Mouse (Mus musculus): ENCODE measurements around the gene Stab1.

The Stab1 gene

DNA sequence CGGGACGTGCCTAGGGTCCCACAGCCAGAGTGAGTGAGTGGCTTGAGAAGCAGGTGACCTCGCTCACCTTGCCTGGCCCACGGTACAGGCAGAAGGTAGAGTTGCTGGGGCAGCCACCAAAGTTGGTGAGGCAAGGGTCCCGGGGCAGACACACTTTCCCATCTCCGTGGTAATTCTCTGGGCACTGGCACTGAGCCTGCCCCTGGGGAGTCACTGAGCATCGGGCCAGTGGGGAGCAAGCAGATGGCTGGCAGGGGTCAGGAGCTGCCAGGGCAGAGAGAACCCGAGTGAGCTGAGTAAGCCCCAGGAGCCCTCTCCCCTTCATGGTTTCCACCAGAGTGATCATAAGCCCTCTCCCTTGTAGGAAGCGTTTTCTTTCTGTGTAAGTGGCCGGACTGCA is 6.8 kb downstream of the Stab1 start:
- no peak for DNase-seq

DNA sequence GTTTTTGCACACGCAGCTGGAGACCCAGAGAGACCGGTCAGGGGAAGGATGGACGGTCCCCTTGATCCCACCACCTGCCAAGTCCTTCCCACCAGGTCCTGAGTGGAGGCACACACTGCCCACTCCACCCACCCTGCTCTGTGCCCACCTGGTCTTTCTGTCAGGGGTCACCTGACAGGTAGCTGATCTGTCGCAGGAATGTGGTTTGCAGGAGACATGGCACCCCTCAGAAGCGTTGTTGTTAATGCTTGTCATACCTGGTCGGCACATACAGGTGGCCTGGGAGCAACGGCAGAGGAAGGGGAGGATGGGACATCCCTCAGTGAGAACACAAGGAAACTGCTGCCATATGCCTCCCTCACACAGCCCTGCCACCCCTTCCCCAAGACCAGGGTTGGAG is 7.2 kb downstream of the Stab1 start:
- DNase-seq = no peak

DNA sequence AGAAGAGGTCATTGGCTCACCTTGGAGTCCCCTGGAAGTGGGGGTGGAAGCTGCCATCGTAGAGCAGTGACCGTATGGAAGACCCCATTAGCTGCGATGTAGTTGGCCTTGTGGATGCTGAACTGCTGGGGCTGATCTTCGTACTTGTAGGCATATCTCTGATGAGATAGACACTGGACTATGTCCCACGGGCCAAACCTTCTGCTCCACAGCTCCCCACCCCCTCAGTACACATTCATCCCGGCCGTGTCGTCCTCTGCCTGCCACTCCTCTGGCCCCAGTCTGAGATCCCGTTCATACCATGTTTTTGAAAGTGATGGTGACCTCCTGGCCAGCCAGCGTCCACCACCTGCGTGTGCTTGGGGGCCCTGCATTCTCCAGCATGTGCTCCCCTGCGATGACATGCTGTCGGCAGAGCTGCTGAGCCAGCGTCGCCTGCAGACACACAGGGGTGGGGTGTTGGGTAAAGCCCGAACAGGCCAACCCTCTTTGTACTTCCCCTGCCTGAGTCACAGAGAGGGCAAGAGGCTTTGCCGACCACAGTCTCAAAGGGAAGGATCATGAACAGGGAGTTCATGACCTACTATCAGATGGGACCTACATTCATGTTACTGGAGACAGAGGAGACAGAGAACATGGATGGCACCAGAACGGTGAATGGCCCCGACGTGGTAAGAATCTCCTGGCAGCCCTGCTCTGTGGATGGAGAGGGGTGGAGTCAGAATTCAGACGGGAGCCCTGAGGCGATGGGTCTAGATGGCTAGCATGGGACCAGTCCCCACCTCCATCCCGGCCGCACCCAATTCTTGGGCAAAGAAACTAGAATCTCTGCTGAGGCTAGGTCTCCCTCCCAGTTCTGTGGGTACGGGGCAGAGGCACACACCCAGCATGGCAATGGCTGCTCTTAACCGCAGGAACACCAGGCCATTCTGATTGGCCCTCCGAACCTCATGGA is 8.0 kb downstream of the Stab1 start:
- no peak for DNase-seq

DNA sequence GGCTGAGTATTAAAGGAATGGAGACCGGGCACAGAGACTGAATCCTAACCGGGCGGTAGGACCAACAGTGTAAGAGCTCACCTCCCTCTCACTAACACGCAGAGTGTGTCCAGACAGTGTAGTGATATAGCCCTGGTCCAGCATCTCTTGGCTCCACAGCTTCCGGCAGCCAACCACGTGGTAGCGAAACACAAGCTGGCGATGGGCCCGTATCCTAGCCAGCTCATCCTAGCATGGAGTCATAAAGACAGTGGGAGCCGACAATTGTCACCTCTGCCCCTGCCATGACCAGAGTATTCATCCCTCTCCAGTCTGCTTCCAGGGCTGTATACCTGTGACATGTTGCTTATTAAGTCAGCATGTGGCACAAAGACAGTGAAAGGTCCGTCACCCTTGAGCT is 22.7 kb downstream of the Stab1 start:
- DNase-seq = no peak

DNA sequence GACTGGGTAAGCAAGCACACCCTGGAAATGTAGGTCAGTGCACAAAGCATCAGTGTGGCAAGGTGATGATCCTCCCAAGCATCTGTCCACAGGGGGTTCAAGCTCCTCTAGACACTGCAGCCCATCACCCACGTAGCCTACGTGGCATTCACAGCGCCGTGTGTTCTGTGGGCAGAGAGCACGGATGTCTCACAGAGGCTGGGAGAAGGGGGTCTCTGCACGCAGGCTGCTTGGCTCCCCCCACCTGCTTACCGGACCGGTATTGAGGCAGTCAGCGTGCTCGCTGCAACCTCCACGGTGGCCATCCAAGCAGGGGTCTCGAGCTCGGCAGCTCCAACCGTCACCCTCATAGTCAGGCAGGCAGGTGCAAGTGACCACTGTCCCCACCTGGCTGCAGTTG is 27.4 kb downstream of the Stab1 start:
- DNase-seq = no peak

DNA sequence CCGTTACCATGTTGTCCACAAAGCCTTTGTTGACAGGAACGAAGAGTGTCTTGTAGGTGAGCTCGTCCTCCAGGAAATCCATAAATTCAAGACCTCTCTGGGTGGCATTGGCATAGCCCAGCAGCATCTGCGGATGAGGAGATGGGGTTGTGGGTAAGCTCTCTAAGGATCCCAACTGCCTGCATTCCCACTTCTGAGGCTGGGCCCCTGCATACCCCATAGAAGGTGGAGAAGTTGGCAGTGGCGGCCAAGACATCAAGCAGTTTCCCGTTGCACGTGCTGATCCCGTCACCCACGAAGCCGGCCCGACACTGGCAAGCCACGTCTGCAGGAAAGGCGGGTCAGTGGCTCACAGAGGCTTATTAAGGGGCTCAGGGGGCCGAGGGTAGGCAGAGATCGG is 28.3 kb downstream of the Stab1 start:
- DNase-seq = no peak

DNA sequence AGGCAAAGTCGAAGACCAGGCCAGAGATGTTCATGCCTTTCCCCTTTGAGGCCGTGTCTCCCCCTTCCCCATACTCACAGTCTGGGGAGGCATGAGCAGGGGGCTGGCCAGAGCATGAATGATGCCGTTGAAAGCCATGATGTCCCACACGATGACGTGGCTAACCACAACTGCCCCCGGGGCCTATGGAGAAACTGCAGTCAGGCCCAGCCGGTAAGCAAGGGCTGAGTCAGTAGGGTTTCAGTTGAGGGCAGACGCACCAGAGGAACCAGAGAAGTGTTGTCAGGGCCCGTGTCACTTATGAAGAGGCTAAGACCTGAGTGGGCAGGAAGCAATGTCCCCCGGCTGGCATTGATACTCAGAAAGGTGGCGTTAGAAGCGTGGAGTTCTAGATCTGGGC is 28.8 kb downstream of the Stab1 start:
- DNase-seq = no peak

DNA sequence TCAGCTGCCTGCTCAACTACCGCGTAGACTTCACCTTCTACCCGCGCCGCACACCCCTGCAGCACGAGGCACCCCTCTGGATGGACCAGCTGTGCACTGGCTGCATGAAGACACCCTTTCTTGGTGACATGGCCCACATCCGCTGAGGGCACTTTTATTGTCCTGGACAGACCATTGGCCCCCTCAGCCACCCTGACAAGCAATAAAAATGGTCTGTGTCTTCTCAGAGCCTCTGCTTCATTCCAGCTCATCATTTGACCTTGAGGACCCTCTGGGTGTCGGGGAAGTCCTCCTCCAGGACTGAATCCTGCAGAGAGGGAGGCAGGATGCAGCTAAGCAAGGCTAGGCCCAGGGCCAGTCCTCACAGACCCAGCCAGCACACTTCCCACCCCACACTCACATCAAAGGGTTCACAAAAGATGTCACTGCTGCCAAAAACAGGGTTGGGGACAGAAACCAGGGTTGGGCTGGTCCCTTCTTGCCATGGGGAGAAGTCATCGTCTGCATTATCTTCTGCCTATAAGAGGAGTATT is 29.5 kb downstream of the Stab1 start:
- no peak for DNase-seq

DNA sequence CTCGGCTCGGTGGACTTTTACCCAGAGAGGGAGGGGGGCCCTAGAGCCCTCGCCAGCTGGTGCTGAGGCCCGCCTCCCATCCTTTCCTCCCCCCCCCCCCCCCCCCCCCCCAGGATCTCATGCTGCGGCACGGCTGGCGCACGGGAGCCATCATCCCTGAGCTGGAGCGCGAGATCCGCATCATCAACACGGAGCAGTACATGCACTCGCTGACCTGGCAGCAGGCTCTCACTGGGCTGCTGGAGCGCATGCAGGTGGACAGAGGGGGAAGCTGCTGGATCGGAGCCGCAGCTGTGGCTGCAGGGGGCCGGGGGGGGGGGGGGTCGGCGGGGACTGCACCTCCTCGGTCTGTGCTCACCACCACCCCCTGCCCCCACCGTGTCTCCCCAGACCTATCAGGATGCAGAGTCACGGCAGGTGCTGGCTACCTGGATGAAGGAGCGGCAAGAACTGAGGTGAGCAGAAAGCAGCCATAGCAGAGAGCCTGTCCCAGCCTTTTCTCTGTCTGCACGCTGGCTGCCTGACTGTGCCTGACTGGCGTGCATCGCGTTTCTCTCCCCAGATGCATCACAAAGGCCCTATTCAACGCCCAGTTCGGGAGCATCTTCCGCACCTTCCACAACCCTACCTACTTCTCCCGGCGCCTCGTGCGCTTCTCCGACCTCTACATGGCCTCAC is 30.1 kb downstream of the Stab1 start:
- DNase-seq = no peak

DNA sequence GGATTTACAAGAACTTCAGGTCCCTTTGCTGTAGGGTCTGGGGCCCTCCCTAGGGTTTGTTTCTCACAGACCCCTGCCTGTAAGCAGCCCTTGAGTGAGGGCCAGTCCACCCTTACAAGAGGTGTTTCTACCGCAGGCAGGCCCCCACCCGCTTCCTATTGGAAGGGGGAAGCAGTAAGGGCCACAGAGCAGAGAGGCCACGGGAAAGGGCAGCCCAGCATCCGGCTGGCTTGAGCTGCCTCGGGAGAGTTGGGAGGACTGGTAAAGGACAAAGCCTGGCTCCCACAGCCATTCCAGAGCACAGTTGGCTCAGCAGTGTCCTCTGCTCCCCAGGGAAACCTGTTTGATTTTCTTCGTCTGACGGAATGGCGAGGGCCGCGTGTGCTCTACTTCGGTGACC is 30.6 kb downstream of the Stab1 start:
- DNase-seq = peak; percentile 48

DNA sequence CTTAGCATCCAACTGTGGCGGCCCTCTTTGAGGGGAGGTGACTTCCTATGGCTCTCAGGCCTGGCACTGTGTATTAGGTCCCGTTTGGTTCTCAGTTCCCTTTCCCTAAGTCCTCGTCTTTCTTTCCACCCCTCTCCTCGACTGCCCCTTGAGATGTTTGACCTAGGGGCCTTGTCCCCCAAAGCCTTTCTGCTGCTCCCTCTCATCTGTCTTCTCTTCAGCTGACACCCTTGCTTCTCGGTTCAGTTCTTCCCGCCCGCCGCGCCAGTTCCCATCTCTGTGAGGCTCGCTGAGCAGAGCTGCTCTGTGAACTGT is 31.2 kb downstream of the Stab1 start:
- no peak for DNase-seq

DNA sequence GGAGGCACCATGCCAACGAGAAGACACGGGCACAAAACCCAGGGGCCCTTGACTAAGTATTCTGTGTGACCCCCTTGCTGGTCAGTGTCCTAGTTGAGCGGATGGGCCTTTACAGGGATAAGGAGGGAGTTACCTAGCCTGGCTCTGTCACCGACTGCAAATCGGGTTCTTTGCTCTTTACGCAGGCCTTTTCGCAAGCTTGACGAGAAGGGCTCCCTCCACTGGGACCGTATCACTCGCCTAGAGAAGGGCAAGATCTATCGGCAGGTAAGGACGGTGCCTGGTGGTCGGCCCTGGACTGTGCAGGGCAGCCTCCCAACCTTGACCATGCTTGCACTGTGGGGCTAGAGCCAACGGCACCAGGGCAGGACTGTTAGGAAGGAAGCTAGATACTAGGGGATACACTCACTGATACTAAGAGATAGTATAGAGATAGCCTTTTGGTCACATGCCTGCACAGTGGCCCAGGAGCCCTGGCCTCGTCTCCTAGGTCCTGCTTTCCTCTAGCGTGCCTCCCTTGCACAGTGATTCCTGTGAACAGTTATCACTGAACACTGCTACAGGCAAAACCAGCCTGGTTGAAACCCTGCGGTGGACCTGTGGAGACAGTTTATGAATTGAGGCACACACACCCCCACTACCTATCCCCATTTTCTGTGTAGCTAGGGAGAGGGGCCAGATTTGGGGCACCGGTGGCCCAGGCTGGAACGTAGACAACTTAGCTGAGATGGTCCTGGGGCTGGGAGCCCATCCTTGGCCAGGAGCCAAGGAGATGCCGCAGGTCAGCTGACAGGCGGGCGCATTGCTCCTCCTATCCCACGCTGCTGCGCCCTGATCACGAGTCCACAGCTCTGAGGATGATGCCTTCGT is 31.8 kb downstream of the Stab1 start:
- DNase-seq = no peak

DNA sequence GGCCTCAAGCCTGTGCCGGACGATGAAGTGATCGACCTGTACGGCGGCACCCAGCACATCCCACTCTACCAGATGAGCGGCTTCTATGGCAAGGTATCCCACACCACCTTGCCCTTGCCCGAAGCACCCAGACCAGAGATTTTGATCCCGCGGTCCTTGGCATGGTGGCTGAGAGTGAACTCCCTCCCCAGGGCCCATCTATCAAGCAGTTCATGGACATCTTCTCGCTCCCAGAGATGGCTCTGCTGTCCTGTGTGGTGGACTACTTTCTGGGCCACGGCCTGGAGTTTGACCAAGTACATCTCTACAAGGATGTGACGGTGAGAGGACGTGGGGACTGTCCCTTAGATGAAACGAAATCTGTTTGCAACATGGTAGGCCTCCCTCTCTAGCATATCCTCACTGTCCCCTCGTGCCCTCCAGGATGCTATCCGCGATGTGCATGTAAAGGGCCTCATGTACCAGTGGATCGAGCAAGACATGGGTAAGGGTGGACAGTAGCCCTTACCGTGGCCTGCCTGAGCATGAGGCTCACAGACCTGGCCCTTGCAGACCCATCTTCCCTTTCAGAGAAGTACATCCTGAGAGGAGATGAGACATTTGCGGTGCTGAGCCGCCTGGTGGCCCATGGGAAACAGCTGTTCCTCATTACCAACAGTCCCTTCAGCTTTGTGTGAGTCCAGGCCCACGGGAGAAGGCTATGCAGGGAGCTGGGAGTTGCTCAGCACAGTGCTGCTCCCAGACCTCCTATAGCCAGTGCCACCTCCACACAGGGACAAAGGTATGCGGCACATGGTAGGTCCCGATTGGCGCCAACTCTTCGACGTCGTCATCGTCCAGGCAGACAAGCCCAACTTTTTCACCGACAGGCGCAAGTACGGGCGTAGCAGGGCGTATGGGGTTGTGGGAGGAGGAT is 32.7 kb downstream of the Stab1 start:
- no peak for DNase-seq

DNA sequence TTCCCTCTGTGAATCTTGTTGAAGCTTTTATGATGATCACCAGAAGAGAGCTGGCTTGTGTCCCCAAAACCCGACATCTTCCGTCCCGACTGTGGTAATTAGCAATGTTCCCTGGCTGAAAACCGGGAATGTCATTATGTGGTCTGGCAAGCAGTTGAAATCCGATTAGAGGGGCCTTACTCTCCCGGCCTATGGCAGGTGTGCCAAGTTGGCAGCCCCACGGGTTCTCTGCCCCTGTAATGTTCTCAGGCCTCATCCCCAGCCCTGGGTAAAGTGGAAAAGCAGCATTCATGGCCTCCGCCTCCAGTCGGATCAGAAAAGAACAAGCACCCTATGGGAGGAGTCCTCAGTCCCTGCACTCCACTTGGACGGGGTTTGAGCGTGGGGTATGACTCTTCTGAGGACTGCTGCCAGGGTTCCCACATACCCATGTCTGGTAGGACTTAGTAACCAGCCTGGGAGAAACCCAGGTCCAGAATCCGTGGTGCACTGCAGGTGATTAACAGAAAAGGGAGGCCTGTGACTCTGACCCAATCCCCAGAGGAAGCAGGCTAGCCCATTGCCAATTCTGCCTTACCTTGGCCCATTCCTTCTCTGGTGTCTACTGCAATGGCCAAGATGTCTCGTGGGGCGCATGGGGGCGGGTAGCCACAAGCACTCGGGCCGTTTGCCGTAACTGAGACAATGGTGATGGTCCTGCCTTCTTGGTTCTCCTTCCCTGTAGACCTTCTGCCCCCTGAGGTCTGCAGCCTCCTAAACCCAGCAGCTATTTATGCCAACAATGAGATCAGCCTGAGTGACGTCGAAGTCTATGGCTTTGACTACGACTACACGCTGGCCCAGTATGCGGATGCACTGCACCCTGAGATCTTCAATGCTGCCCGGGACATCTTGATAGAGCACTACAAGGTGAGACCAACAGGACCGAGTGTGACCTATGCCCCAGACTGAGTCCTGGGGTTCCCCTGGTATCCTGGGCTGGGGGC is 34.1 kb downstream of the Stab1 start:
- no peak for DNase-seq

DNA sequence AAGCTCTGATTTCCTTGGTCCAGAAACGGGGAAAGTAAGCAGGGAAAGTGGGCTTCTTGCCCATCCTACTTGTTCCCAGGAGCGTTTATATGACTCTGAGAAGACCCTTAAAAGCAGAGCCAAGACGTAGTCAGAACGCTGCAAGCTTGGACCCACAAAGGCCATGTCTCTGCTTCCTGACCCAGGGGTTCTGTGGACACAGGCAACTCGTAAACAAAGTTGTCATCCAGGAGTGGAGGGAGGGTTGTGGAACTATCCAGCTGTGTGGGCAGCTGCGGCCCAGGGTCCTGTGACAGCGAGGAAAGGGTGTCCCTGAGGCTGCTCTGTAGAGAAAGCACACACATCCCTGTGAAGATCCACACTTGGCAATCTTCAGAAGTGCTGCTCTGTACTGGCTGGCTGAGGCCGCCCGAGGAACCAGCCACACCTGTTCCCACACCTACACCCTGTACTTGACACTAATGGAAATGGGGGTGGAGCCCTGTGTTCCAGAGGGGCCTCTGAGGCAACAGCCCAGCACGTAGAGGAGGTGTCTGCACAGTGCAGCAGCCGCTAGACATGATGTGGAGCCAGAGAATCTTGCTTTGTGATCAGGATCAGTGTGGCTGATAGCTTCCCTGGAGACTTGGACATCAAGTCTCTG is 35.3 kb downstream of the Stab1 start:
- DNase-seq = no peak

DNA sequence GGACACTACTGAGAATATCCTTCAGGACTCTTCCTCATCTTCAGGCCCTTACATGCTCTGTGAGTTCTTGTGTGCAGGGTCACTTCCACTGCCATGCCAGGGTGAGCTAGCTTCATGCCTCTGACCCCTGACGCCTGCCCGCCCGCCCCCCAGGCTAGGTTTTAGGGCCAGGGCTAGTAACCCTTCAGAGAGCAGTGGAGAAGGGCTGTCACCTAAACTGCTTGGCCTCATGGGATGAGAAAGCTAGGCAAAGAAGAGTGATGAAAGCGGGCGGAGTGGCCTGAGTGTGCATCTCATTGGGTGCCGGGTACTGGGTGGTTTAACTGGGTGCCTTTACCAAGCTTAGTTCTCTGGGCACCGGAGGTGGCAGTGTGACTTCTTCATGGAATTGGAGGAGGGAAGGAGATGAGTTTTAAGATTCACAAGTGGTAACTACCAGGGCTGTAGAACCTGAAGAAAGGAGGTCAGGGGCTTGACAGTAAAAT is 35.9 kb downstream of the Stab1 start:
- DNase-seq = no peak

DNA sequence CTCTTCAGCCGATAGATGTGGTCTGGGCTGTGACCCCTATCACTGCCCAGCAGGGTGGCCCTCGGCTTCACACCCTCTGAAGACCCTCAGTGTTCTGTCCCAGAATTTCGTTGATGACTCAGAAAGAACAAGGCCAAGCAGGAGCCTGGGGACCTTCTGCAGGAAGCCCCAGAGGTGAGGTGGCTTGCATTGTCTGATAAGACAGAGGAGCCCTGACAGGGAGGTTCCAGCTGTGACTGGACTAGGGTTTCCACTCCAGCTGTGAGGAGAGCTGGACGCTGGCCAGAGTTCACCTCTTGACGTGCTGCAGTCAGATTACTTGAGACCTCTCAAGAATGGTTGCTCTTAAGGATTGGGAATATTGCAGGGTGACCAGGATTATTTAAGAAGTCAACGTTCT is 36.4 kb downstream of the Stab1 start:
- no peak for DNase-seq

DNA sequence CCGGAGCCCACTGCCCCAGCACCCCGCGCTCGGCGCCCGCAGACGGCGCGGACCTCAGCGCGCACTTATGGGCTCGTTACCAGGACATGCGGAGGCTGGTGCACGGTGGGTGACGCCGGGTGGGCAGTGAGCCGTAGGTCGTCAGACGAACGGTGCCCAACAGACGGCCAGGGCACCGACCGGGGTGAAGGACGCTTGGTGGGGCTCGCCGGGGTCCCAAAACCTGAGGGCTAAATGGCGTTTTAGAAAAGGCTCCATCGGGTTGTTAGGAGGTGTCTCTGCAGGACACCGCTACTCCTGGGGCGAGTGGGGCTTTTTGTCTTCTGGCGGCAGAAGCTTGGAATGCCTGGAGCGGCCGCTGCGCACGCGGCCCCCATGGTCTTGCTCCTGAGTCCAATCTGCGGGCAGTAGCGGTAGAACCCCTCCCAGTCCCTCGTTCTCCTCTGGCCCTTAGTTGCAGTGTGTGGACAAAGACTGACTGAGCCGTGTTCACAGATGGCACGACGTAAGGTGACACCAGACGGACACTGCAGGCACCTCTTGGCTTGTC is 37.1 kb downstream of the Stab1 start:
- DNase-seq = no peak

DNA sequence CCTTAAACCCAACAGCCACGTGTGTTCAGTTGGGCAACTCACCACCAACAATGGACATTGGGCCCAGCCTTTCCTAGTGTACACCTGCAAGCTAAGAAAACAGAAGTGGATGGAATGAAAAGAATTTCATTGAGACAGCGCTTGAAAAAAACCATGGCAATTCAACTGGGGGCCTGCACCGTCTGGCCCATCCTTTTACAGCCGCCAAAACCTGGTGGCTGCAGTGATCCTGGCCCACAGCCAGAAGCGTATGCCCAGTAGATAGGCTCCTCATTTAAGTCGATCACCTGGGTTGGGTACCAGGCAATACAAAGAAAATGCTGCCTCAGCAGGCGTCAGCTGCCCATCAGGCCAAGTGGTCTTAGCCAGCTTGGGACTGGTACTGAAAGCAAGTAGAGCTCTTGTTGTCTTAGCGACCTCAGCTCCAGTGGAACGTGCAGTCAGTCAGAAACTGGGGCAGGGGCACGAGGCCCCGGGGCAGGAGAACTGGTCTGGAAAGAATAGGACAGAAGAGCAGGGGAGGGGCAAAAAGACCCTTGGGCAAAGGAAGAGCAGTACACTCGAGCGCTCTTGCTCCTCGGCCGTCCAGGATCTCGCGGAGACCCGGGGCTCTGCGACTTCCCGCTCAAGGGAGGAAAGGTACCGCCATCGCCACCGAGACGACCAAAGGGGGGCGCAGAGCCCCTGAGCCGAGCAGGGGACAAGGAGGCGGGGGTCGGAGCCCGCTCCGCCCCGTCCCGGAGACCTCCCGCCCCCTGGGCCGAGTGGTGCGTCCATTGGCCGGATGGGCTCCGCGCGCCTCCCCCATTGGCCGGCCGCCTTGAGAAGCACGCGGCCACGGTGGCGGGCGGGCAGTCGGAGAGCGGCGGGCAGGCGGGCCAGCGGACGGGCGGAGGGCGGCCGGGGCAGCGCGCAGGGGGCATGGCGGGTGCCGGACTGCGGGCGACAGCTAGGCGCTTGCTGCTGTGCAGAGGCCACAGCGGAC is 37.9 kb downstream of the Stab1 start, which contains the start of gene Nt5dc2:
Gene Nt5dc2 (plus strand): TSS at position 818 of the 985 bp plus-strand sequence.
- peak; percentile 84 for DNase-seq

Measured in kidney, adult 11 months (tissue).